Mouse (Mus musculus) heart, adult 8-10 months (tissue): ENCODE data around the gene Cgrrf1. TPM values are rescaled to one million over a fixed set of nuclear protein-coding genes. Genes with fewer than 3 reads are reported as not detected.
"Not testable (repeated sequence)": the region's sequence is repeated elsewhere in the genome, so short reads cannot be mapped to it uniquely, and the experiment has no call there.

ENCODE experiments used
- DNase-seq: peaks from one replicate; pipeline ENCODE4 v3.0.0; 2022; ENCODE audit warnings: low spot score
- total RNA-seq, 4 experiments: library from RNA; stranded (reverse); gene quantifications; 2 replicates each; pipeline ENCODE4 v1.2.4; 2022

Gene Cgrrf1
- total RNA-seq, result 10 to 100 TPM; 33.5 to 40.4 (median 36.9) TPM

DNA sequence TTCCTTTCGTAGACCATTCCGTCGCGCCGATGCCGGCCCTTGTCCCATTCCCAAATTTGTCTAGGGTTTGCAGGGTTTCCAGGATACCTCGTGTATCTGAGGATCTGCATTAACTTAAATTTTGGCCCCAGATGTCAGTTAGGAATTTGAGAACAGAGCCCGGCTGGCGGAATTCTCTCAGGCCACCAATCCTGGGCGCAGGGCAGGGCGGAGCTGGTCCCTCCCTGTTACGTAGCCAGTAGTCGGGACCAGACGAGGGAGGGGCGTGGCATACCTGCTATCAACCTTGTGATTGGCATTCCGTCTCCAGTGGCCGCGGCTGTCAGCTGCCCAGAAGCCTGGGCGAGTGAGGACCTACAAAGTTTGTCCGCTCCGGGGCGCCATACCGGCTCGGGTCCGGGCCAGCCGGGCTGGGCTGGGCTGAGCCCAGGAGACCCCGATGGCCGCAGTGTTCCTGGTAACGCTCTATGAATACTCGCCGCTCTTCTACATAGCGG lies at the start of gene Cgrrf1:
Gene Cgrrf1 (plus strand): TSS at position 289 of the 497 bp plus-strand sequence.
- peak; percentile 96 for DNase-seq

- no peak for DNase-seq
Measured at GRCm38 (mm10) chr14:46782187-46782828, 49.6 kb upstream of the Cgrrf1 start.

DNA sequence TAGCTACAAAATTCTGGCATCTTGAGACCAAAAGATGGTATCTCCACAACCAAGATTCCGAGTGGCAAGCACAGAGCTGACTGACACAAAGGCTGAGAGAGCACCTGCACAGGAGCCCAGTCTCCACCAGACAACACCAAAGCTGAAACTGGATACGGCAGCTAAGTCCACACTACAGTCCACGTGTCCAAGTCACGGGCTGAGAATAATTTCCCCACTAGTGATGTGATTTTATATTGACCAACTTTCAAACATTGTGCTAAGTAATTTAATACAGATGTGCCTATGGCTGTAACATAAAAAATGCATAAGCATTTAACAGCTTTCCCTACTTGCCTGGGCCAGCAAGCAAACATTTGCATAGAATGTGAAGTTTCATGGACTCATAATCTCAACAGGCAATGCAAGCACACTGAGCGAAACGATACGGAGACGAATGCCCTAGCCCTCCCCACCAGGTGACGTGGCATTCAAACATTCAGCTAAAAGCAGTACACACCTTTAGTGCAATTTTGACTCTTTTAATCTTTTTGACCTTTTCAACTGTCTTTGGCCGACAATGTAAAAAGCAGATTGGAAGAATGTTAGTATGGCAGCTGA lies 48.5 kb upstream of the Cgrrf1 start:
- DNase-seq, result no peak

GRCm38 (mm10) chr14:46785247-46785646 lies 46.7 kb upstream of the Cgrrf1 start:
- no peak for DNase-seq

- DNase-seq, result no peak
Measured at GRCm38 (mm10) chr14:46787454-46787786, 44.5 kb upstream of the Cgrrf1 start.

DNA sequence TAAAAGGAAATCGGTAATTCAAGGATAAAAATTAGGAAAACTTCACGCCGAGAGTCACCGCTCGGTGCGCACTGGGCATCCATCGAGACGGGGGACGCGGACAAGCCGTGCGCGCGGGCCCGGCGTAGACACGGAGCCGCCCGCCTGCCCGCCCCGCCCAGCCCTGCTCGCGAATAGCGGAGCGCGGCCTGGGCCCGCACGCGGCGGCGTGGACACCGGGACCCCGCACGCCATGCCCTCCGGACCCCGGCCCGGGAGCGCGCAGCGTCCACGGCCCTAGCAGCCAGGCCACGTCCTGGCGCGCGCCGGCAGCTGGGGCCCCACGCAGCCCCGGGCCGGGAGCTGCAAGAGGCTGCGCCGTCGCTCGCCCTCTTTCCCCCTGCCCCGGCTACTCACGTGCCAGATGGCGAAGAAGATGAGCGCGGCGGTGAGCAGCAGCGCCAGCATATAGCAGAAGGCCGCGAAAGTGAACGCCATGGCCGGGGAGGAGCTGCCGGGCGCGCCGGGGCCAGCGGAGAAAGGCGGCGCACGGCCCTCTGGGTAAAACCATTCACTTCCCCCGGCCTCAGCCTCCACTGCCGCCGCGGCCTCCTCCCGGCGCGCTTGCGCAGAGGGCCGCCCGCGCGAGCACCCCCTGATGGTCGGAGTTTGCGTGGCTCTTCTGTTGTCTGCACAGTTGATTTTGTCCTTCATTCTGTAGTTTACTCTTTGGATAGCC lies 44.0 kb upstream of the Cgrrf1 start, which contains the start of gene Cnih1:
Gene Cnih1 (minus strand): TSS at position 625 of the 718 bp plus-strand sequence.
- peak; percentile 89 for DNase-seq

DNA sequence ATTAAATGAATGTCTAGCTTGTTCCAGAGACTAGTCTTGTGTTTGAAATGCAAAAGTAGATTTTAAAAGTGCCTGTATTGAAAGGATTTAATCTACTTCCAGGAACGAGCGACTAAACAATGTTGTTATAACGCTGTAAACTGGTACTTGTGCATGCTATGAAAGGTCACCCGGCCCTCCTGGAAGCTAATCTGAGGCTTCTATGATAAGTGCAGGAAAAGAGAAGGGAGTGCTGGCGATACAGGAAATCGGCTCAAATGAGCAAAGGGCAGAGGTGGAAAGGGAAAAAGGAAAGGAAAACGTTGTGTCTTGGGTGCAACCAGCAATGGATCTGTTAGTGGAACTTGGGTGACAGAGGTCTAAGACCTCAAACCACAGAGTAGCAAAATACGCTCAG lies 43.4 kb upstream of the Cgrrf1 start:
- no peak for DNase-seq

DNA sequence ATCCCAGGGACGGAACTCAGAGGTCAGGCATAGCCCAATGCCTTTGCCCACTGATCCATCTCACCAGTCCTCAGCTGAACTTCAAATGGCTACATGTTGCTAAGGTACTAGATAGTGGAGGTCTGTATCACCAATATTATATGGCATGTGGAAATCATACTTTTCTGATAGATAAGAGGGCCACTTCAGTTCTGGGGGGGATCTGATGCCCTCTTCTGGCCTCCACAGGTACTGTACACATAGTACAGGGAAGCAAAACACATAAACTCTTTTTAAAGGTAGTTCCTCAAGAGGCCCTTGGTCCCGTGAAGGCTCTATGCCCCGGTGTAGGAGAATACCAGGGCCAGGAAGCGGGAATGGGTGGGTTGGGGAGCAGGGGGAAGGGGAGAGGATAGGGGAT lies 41.6 kb upstream of the Cgrrf1 start:
- DNase-seq, result no peak

GRCm38 (mm10) chr14:46790723-46791122 lies 41.2 kb upstream of the Cgrrf1 start:
- DNase-seq, result no peak

DNA sequence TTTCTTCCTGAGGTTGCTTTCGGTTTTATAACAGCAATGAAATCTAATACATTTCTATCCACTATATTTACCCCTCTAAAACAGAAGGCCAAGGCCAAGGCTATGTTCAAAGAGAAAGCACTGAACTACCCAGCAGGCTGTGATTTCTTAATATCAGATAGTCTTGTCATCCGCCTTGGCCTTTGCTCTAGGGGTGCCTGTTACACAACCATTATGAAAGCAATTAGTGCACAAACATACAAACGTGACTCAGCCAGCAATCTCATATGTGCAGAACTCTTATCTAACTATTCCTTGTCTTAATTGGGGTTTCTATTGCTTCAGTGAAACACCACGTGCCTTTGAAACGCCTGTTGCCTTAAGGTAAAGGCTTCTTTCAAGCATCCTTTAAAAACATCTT lies 37.8 kb upstream of the Cgrrf1 start:
- no peak for DNase-seq

- DNase-seq, result no peak
Measured at GRCm38 (mm10) chr14:46800684-46801345, 31.1 kb upstream of the Cgrrf1 start.

DNA sequence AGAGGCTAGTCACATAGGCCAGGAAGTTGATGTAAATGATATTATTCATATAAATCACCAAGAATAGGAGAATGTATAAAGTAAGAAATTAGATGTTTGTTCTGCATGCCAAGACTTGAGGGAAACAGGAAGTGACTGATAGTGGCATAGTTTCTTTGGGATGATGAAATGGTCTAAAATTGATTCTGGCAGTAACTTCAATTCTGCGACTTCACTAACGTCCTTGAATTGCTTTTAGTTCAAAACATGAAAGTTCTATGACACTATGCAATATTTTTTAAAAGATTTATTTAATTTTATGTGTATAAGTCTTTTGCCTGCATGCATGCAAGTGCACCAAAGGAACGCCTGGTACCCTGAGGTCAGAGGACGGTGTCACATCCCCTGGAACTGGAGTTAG lies 28.7 kb upstream of the Cgrrf1 start:
- no peak for DNase-seq

GRCm38 (mm10) chr14:46803791-46804190 lies 28.1 kb upstream of the Cgrrf1 start:
- DNase-seq, result no peak

- DNase-seq, result no peak
Measured at GRCm38 (mm10) chr14:46806186-46806585, 25.7 kb upstream of the Cgrrf1 start.

- DNase-seq, result no peak
Measured at GRCm38 (mm10) chr14:46807927-46808326, 24.0 kb upstream of the Cgrrf1 start.

DNA sequence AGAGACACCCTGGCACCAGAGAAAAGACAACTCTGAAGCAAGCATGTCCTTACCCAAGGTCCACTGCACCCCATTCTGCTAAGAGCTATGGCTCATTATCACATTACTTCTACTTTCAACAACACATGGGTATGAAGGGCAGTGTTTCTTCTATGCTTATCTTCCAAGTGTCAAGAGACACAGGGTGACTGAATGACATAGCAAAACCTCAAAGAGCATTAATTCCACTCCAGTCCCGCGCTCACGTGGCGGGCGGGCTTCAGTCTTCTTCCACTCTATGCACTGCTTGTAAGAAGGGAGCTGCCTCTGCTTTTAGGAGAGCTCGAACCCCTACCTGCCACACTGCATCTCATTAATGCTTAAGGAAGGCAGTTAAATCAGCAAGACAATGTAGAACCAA lies 16.3 kb upstream of the Cgrrf1 start:
- no peak for DNase-seq

DNA sequence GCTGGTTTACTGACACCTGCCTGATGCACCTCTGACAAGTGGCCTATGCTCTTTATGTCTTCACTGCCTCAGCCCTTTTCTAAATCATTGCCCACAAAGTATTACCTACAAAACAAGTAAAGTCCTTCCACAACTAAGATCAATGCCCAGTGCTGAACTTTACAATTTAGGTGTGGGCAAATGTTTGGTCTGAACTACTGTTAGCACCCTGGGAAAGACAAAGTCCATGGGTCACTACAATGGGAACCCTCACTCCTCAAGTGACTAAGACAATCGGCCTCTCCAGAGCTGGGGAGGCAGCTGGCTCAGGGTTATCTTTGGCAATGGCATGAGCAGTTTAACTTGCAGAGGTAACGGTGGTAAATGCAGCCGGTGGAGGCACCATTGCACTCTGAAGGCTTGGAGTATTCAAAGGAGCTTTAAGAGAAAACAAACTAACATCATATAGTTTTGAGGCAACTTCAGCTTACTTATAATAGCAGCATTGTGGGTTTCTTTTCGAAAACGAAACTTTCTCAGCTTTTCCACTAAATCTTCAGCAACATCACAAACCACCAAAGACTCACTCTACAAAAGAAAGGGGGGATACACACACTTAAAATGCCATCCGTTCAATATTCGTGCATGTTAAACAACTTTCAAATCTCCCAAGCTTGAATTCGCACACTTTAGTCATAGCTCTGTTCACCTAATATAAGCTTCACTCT lies 14.9 kb upstream of the Cgrrf1 start:
- DNase-seq, result no peak

- DNase-seq, result no peak
Measured at GRCm38 (mm10) chr14:46818743-46819142, 13.2 kb upstream of the Cgrrf1 start.

DNA sequence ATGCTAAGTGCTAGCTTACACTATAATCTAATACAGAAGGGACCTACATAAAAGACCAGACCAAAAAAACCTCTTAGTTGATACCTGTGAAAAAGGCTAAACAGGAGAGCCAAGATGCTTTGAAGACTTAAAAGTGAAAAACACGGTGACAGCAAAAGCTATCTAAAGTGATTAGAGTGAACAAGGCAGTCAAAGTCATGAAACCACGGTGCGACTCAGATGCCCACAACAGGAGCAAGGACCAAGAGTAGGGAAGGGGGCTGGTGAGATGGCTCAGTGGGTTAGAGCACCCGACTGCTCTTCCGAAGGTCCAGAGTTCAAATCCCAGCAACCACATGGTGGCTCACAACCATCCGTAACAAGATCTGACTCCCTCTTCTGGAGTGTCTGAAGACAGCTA lies 12.0 kb upstream of the Cgrrf1 start:
- DNase-seq, result not testable (repeated sequence)

DNA sequence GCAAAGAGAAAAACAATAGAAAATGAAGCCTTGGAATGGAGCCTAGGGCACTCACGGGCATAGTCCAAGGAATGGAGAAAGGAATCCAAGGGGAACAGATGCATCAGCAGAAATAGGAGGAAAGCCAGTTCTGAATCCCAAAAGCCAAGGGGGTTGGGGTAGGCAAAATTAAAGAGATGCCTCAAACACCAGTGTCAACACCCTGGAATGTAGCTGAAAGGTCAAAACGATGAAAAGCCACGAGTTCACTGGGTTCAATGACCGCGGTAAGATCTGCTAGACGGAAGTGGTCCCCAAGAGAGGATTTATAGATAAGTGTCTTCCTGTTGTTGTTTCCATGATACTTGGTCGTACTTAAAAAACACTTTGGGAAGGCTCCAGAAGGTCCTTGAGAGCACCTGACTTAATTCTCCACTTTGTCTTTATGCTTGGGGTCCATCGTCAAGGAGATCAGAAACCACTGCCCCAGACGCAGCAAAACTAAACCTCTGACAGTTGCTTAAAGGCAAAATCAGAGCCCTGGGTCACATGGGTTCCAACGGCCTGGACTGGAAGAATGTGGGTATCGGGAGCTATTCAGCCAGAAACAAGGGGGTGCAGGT lies 10.6 kb upstream of the Cgrrf1 start:
- DNase-seq, result peak; percentile 40
